Mouse (Mus musculus): ENCODE measurements around the gene Rab11fip4. TPM values are rescaled to one million over a fixed set of nuclear protein-coding genes. Genes with fewer than 3 reads are reported as not detected.

Rab11fip4 gene
- polyA plus RNA-seq, 1 experiment = 0.11 TPM

DNA sequence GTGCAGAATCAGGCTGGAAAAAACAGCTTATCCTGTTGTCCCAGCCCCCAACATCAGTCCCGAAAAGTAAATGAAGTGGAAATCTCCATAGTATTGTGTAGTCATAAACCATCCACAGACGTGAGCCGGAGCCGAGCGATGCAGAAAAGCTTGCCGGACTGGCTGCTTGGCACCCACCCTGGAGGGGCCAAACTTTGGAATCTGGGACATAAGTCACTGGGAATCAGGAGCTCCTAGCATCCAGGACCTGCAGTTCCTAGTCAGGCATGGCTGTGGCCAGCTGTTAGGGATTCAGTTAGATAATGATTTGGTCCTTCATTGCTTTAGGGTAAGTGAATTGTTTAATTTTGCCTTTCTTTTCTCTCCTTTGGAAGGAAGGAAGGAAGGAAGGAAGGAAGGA lies 122.2 kb downstream of the Rab11fip4 start:
- Histone ChIP-seq H3K4me3 (ENCODE audit: insufficient read depth, poor library complexity, severe bottlenecking) (peak overlapping the region; percentile 97), H3ac (ENCODE audit: control insufficient read depth, insufficient read length, low read depth) (peak overlapping the region; percentile 85), H3K27me3 (ENCODE audit: control insufficient read depth, insufficient read depth, insufficient read length) (no peaks in the 10 kb centered on the region), H3K79me3 (ENCODE audit: low read depth) (peaks cover 70% of the 10 kb centered on the region), H3K79me2 (ENCODE audit: control insufficient read depth, insufficient read depth) (peaks cover 76% of the 10 kb centered on the region), H3K36me3 (ENCODE audit: control insufficient read depth, insufficient read depth) (peaks cover 44% of the 10 kb centered on the region)
- TF ChIP-seq MYOG (IDR thresholded peaks at IDR 0.05; ENCODE audit: control insufficient read depth, extremely low read depth, insufficient read length) = no peak
- no peak for TF ChIP-seq MYOD1 (IDR thresholded peaks at IDR 0.05; ENCODE audit: control insufficient read depth, insufficient read length, low read depth)

DNA sequence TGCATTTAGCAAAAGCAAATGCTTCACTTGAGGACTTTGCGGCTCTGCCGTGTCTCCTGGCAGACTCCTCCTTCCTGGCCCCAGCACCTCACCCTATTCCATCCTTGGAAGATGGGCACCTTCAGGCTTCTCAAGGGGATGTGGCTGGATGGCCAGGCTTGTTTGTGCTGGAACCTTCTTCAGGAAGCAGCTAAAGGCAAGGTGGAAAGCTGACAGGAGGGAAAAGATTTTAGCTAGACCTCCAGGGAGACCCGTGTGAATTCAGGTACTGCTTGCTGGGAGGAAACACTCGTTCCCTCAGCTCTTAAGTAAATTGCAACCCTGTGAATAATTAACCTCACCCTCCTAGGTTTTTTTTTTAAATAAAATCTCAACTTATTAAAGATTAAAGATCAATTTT lies 122.7 kb downstream of the Rab11fip4 start:
- peak overlapping the region; percentile 97 for H3K4me3 ChIP-seq (ENCODE audit: insufficient read depth, poor library complexity, severe bottlenecking)
- TF ChIP-seq MAX (IDR thresholded peaks at IDR 0.05) (no peak), FOSL1 (IDR thresholded peaks at IDR 0.05; ENCODE audit: insufficient read depth, low read length, poor library complexity, severe bottlenecking) (no peak), CTCF (IDR thresholded peaks at IDR 0.05; ENCODE audit: control insufficient read depth, insufficient read depth, insufficient read length) (no peak), MYOG (IDR thresholded peaks at IDR 0.05; ENCODE audit: control insufficient read depth, extremely low read depth, insufficient read length) (no peak), CEBPB (IDR thresholded peaks at IDR 0.05; ENCODE audit: low read depth) (no peak), MYOD1 (IDR thresholded peaks at IDR 0.05; ENCODE audit: control insufficient read depth, insufficient read length, low read depth) (no peak)
- H3K27me3 ChIP-seq (ENCODE audit: control insufficient read depth, insufficient read depth, insufficient read length) = no peaks in the 10 kb centered on the region
- H3K79me2 ChIP-seq (ENCODE audit: control insufficient read depth, insufficient read depth) = peaks cover 81% of the 10 kb centered on the region
- H3K36me3 ChIP-seq (ENCODE audit: control insufficient read depth, insufficient read depth) = peaks cover 47% of the 10 kb centered on the region
- peaks cover 75% of the 10 kb centered on the region for H3K79me3 ChIP-seq (ENCODE audit: low read depth)
- peak overlapping the region; percentile 34 for H3ac ChIP-seq (ENCODE audit: control insufficient read depth, insufficient read length, low read depth)

DNA sequence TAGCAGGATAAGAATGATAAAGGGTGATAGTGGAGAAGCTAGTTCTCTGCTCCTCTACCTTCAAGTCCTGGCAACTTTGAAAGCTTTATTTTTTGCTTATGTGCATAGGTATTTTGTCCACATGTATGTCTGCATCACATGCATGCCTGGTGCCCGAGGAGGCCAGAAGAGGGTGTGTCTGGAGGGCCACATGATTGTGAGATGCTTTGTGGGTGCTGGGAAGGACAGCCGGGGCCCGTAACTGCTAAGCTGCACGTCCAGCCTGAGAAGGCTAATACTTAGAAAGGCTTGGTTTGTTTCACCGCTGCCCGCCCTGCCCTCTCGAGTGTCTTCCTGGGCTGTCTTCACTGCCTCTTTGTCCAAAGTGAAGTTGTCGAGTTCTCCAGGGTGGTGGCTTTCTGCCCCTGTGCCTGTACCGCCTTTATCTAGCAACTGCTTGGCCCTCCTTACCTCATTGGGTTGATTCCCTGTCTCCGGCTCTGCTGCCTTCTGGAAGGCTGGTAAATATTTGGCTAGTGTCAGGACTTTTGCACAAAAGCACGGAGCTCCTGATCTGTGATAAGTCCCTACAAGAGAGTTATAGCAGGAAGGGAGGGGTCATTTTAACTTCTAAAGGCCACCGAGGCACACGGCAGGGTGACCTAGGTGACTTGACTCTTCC lies 123.2 kb downstream of the Rab11fip4 start:
- peak overlapping the region; percentile 36 for H3ac ChIP-seq (ENCODE audit: control insufficient read depth, insufficient read length, low read depth)
- H3K27me3 ChIP-seq (ENCODE audit: control insufficient read depth, insufficient read depth, insufficient read length) = no peaks in the 10 kb centered on the region
- H3K79me2 ChIP-seq (ENCODE audit: control insufficient read depth, insufficient read depth) = peaks cover 86% of the 10 kb centered on the region
- H3K4me3 ChIP-seq (ENCODE audit: insufficient read depth, poor library complexity, severe bottlenecking) = peak overlapping the region; percentile 97
- TF ChIP-seq CEBPB (IDR thresholded peaks at IDR 0.05; ENCODE audit: low read depth) (no peak), MYOD1 (IDR thresholded peaks at IDR 0.05; ENCODE audit: control insufficient read depth, insufficient read length, low read depth) (no peak), FOSL1 (IDR thresholded peaks at IDR 0.05; ENCODE audit: insufficient read depth, low read length, poor library complexity, severe bottlenecking) (no peak), MAX (IDR thresholded peaks at IDR 0.05) (peak; percentile 64), CTCF (IDR thresholded peaks at IDR 0.05; ENCODE audit: control insufficient read depth, insufficient read depth, insufficient read length) (no peak), MYOG (IDR thresholded peaks at IDR 0.05; ENCODE audit: control insufficient read depth, extremely low read depth, insufficient read length) (no peak), USF1 (IDR thresholded peaks at IDR 0.05; ENCODE audit: low read depth) (peak; percentile 28)
- H3K79me3 ChIP-seq (ENCODE audit: low read depth) = peaks cover 80% of the 10 kb centered on the region
- peaks cover 49% of the 10 kb centered on the region for H3K36me3 ChIP-seq (ENCODE audit: control insufficient read depth, insufficient read depth)

DNA sequence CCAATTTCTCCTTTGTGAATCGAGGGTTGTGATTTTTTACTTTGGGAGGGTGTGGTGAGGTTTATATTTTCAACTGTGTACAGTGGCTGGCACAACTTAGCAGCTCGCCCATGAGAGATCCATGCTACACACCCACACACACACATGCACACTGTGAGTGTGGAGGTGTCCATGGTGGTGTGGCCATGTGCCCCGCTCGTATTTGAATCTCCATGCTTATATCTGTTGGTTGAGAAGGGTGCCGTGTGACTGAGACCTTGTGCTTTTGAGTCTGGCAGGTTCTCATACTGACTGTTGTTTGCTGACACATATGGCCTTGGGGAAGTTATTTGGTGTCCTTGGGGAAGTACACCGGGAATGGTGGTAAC lies 123.7 kb downstream of the Rab11fip4 start:
- TF ChIP-seq MYOD1 (IDR thresholded peaks at IDR 0.05; ENCODE audit: control insufficient read depth, insufficient read length, low read depth) (no peak), FOSL1 (IDR thresholded peaks at IDR 0.05; ENCODE audit: insufficient read depth, low read length, poor library complexity, severe bottlenecking) (no peak), CTCF (IDR thresholded peaks at IDR 0.05; ENCODE audit: control insufficient read depth, insufficient read depth, insufficient read length) (no peak), CEBPB (IDR thresholded peaks at IDR 0.05; ENCODE audit: low read depth) (no peak), MAX (IDR thresholded peaks at IDR 0.05) (no peak), USF1 (IDR thresholded peaks at IDR 0.05; ENCODE audit: low read depth) (no peak), MYOG (IDR thresholded peaks at IDR 0.05; ENCODE audit: control insufficient read depth, extremely low read depth, insufficient read length) (no peak)
- H3K27me3 ChIP-seq (ENCODE audit: control insufficient read depth, insufficient read depth, insufficient read length) = no peaks in the 10 kb centered on the region
- peak overlapping the region; percentile 49 for H3ac ChIP-seq (ENCODE audit: control insufficient read depth, insufficient read length, low read depth)
- peaks cover 91% of the 10 kb centered on the region for H3K79me2 ChIP-seq (ENCODE audit: control insufficient read depth, insufficient read depth)
- H3K36me3 ChIP-seq (ENCODE audit: control insufficient read depth, insufficient read depth) = peaks cover 54% of the 10 kb centered on the region
- peak overlapping the region; percentile 97 for H3K4me3 ChIP-seq (ENCODE audit: insufficient read depth, poor library complexity, severe bottlenecking)
- H3K79me3 ChIP-seq (ENCODE audit: low read depth) = peaks cover 85% of the 10 kb centered on the region

DNA sequence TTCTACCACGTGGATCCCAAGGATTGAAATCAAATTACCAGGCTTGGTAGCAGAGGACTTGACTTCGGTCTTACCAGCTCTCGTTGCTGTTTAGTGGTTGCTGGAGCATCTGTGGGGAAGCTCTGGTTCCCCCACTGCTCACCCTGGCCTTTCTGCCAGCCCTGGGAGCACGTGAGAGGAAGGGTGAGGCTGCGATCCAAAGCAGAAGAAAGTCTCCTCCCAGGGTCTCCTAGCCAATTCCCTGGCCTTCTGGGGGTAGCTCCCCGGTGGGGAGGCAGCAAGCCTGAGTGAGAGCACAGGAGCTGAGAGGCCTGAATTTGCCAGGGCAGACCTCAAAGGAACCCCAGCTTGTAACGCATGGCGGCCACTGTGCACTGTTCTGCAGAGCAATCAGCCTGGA lies 124.3 kb downstream of the Rab11fip4 start:
- H3ac ChIP-seq (ENCODE audit: control insufficient read depth, insufficient read length, low read depth) = peak overlapping the region; percentile 19
- H3K79me3 ChIP-seq (ENCODE audit: low read depth) = peaks cover 91% of the 10 kb centered on the region
- no peak overlapping the region for H3K4me3 ChIP-seq (ENCODE audit: insufficient read depth, poor library complexity, severe bottlenecking)
- H3K27me3 ChIP-seq (ENCODE audit: control insufficient read depth, insufficient read depth, insufficient read length) = no peaks in the 10 kb centered on the region
- H3K36me3 ChIP-seq (ENCODE audit: control insufficient read depth, insufficient read depth) = peaks cover 60% of the 10 kb centered on the region
- H3K79me2 ChIP-seq (ENCODE audit: control insufficient read depth, insufficient read depth) = peaks cover 97% of the 10 kb centered on the region
- TF ChIP-seq FOSL1 (IDR thresholded peaks at IDR 0.05; ENCODE audit: insufficient read depth, low read length, poor library complexity, severe bottlenecking) (no peak), MYOD1 (IDR thresholded peaks at IDR 0.05; ENCODE audit: control insufficient read depth, insufficient read length, low read depth) (no peak), CTCF (IDR thresholded peaks at IDR 0.05; ENCODE audit: control insufficient read depth, insufficient read depth, insufficient read length) (no peak), CEBPB (IDR thresholded peaks at IDR 0.05; ENCODE audit: low read depth) (no peak), USF1 (IDR thresholded peaks at IDR 0.05; ENCODE audit: low read depth) (no peak), MAX (IDR thresholded peaks at IDR 0.05) (no peak), MYOG (IDR thresholded peaks at IDR 0.05; ENCODE audit: control insufficient read depth, extremely low read depth, insufficient read length) (no peak)

Data from C2C12 (cell line).